Mouse (Mus musculus): ENCODE data around the gene Lgals4.

Gene Lgals4

GRCm38 (mm10) chr7:28833723-28834347 lies at the start of gene Lgals4:
Gene Lgals4 (plus strand): TSS chr7:28833854.
- peak; percentile 88 for DNase-seq

GRCm38 (mm10) chr7:28785161-28785560 lies 48.5 kb upstream of the Lgals4 start:
- DNase-seq = no peak

DNA sequence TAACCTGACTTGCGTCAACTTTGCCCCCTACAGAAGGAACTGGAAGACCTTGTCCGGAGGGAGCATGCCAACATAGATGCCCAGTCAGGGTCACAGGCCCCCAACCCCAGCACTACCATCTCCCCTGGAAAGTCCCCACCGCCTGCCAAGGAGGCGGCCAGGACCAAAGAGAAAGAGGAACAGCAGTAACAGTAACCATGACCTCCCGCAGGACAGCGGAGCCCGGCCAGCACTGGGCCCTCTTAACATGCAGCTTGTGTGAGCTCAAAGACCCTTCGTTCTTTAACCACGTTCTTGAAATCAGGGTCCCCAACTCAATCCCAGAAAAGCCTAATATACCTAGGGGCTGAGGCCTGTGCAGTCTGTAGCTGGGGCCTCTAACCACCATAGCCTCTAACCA lies 45.8 kb upstream of the Lgals4 start:
- no peak for DNase-seq

DNA sequence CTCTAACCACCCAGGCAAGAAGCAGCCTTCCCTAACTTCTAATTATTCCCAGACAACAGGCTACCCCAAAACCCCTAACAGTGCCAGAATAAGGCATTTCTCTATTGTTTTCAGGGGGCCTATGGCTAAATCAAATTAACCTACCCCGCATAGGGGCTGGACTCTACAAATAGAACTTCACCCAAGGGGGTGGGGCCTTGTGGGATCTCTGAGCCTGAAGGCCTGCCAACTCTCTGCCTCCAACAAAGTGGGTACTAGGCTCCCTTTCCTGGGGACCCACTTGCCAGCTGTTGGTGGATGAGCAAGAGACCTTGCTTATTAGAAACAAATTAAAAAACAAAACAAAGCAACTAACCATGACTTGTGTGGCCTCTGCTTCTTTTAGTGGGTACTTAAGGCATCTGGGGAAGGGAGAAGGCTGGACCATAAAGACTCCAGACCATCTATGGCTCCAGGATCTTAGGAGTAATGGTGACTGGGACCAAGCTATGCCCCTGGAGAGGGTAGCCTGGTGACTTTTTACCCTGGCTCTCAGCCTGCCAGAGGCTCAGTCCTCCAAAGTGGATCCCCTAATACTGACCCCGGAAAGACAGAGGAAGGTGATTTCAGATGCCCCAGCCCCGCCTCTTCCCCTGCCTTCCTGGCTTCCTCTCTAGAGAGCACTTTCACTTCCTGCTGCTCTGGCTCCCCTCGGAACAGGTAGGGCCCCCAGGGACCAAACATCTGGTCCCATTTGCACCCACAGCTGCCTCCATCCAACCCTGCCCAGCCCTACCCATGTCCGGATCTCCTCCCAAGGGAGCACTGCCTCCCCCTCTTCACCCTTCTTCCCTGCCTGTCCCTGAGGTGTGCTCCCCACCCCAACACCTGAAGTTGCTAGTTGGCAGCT lies 45.1 kb upstream of the Lgals4 start, which contains the start of gene Rinl:
TSS of gene Rinl (plus strand) at position 663 of the 889 bp plus-strand sequence.
- peak; percentile 96 for DNase-seq

DNA sequence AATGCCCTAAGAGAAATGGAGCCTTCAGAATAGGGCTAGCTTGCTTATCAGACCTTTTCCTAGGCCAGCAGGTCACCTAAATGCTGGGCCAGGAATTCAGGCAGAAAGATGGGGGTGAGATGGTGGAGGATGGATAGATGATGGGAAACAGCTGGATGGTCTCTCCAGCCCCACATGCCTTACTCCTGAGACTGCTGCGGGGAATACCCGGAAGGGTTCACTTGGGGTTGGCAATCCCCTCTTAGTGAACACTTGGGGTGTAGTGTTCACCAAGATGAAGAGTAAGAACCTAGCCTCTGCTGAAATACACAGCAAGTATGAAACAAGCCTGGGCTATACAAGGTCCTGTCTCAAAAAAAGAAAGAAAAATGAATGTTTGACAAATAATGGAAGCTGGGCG lies 44.4 kb upstream of the Lgals4 start:
- no peak for DNase-seq

- DNase-seq = no peak
Observed at GRCm38 (mm10) chr7:28790066-28790806, 43.4 kb upstream of the Lgals4 start.

DNA sequence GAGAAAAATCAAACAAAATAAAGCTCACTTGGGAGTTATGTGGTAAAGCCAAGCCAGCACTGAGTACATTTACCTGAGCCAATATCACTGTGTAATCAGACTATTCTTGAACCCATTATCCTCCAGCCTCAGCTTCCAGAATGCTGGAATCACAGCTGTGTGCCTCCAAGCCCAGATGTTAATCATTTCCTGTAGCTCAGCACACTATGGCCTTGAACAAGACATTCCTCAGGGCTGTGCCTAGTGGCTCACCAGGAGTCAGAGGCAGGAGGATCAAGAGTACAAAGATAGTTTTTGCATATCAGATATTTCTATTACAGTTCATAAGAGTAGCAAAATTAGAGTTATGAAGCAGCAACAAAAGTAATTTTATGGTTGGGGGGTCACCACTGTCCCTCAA lies 41.9 kb upstream of the Lgals4 start:
- DNase-seq = no peak

DNA sequence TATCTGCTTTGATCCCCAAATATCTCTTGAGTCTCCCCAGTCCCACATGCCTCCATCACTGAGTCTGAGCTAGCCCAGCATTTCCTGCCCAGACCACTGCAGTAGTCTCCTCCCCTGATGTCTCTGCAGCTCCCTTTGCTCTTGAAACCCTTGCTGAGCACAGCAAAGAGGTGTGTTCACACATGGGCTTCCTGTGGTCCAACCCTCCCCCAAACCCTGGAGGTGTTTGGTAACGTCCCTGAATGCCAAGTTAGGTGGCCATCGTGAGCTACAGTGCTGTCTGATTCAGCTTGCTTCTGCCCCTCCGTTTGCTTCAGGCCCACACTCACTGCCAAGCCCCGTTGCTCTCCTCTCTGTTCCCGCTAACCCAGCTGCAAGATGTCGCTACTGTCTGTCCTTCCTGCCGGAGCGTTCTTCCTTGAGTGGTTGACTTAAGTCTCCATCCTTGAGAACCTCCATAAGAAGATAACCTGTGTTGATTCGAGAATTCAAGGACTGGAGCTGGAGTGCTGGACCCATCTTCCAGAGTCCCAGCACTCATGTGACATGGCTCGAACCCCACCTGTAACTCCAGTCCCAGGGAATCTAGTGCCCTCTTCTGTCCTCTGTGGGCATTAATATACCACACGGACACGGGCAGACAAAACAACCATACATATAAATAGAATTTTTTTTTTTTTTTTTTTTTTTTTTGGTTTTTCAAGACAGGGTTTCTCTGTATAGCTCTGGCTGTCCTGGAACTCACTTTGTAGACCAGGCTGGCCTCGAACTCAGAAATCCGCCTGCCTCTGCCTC lies 41.1 kb upstream of the Lgals4 start:
- no peak for DNase-seq

DNA sequence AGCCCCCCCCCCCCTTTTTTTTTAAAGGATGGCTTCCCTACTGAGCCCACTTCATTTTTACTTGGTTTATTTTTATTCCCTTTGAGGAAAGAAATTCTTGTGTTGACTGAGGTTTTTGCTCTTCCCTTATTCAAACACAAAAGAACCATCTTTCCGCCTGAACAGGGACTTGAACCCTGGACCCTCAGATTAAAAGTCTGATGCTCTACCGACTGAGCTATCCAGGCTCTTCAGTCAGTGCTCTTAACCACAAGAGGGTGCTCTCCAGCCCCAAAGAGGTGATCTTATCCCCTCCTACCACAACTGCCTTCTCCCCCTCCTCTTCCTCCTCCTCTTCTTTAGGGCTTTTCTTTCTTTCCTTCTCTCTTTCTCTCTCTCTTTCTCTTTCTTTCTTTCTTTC lies 39.8 kb upstream of the Lgals4 start:
- no peak for DNase-seq

DNA sequence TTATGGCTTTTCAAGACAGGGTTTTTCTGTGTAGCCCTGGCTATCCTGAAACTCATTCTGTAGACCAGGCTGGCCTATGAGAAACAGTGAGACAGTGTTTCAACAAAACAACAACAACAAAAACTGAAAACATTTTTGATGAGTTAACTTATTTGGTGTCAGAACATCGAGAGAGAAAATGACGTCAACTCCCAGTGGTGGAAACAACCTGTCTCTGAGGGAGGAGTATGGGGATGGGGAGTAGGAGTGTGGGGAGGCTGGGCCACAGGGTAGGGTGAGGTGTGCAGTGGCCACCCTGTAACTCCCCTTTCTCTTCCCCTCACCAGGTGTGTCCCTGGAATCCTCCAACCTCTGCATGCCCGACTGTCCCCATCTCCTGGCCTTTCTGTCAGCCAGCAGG lies 39.2 kb upstream of the Lgals4 start:
- no peak for DNase-seq

DNA sequence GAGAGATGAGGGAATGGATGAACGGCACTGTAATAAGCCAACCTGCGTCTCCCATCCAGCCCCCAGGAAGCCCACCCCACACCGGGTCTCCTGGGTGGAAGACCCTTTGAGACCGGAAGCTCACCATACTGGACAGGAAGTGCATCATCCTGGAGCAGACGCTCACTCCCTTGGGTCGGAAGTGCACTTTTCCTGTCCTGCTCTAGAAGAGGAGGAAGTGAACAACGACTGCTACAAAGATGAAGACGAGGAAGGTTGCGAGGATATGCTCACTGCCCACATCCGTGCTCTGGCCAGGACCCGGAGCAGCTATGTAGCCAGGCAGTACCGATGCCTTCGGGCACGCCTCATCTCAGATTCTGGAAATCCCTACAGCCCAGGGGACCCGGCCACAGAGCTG lies 37.8 kb upstream of the Lgals4 start:
- DNase-seq = peak; percentile 96

GRCm38 (mm10) chr7:28796562-28796975 lies 37.1 kb upstream of the Lgals4 start:
- peak; percentile 99 for DNase-seq

GRCm38 (mm10) chr7:28799994-28800393 lies 33.7 kb upstream of the Lgals4 start:
- DNase-seq = no peak

DNA sequence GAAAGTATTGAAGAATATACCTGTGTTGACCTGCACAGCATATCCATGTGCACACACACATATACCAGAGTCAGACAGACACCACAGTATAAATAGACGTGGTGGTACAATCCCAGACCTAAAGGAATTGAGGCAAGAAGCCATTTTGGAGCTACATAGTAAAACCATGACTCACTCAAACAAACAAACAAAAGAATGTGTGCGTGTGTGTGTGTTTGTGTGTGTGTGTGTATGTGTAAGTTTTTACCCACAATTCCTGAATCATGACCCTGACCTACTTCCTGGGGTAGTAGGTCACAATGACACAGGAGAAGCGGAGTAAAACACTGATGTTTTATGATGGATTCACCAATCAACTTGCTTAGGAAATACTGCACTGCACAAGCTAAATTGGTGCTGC lies 32.2 kb upstream of the Lgals4 start:
- DNase-seq = no peak

- peak; percentile 96 for DNase-seq
Observed at GRCm38 (mm10) chr7:28801901-28802670, 31.6 kb upstream of the Lgals4 start.

- DNase-seq = peak; percentile 97
Observed at GRCm38 (mm10) chr7:28802846-28803588, 30.6 kb upstream of the Lgals4 start.

DNA sequence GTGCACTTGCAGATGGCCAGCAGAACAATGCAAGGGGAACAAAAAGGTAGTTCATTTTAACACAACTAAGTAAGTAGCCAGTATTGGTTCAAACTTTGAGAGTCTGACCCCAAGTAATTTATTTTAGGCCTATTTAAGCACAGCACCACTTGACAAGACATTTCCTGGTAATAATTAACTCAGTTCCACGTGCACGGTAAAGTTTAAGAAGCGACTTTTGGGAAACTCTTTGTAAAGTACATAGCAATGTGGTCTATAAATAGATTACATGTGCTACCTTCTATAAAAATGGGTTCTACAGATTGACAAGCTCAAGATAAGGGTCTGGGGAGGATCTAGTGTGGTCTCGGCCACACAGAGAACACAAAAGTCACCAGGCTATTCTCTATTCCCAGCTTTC lies 29.9 kb upstream of the Lgals4 start:
- no peak for DNase-seq

DNA sequence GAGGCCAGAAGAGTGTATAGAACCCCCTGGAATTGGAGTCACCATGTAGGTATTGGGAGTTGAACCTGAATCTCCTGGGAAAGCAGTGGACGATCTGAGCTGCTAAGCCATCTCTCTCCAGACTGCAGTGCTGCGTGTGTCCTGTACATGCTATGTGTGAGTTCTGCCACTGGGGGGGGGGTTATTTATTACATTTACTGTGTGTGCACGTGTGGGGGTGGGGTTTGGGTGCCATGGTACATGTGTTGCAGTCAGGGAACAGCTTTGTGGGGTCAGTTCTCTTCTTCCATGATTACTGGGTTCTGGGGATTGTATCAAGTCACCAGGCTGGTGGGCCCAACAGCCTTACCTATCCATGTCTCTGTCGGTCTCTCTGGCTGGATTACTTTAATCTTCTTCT lies 26.8 kb upstream of the Lgals4 start:
- no peak for DNase-seq

DNA sequence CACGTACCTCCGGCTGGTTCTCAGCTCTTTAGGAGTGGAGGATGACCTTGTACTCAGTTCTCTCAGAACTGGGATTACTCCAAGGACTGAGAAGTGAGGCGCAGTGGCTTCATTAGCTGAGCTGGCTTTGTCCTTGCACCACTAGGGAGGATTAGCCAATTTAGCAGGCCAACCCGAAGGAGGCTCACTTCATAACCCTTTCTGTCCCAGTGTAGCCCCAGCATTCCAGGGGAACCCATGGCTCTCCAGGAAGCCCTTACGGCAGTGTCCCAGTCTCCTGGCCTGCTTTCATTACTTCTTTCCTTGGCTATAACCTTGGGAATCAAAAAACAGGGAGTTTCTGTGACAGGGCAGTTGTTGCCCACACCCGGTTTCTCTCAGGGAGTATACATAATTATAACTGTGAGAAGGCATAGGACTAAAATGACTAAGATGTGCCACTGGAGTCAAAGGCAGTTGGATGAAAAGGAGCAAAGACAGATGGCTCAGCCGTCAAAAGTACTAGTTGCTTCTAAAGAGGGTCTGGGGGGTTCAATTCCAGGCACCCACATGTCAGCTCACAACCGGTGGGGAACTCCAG lies 25.9 kb upstream of the Lgals4 start:
- DNase-seq = peak; percentile 97

DNA sequence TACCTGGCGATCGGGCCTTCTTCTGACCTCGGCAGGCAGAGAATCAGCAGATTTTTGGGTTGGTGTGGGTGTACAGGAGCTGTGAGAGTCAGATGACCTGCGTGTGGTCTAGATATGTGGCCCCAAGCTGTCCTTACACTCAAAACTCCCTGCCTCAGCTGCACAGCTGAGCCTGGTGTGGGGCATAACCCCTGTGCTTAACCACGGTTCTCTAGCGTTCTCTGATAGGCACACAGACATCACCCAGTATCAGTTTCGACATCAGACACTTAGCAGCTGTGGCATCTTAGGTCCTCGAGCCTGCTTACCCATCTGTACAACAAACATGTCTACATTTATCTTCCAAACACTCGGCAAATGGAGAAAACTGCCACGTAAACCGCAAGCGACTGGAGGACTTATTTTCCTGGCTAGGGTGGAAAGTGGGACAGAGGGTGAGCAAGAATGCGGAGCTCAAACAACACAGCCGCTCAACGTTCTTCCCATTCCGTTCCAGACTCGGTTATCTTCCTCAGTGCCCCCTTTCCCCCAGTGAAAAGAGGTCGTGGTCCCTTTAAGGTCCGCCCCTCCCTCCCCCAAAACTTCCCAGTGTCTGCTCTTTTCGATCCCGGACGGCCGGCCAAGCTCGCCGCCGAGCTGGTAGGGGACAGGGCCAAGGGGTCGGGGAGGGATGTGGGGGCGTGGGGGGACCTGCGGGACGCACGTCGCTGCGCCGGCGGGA lies 25.3 kb upstream of the Lgals4 start, which contains the start of gene Hnrnpl:
TSS of gene Hnrnpl (plus strand) at position 321 of the 721 bp plus-strand sequence.
- peak; percentile 96 for DNase-seq

All from heart, adult 11 months (tissue).